Mouse (Mus musculus): ENCODE results near the gene Cenps.

DNA sequence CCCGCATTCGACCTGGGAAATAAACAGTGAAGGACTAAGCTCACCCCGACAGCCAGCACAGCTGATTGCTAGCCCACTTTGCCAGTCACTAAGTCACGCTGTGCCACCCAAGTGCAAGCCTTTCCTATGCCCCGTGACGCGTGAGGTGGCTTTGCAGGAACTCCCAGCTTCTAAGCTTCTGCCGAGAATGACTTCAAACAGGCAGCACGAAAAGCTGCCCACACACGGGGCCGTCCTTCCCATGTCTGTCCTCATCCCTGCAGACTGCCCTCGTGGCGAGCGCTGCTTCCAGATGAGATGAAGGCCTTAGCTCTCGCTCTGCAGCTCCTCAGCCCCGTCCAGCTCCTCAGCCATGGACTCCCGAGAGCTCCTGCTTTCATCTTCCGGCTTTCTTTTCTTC is 9.0 kb downstream of the Cenps start:
- TF ChIP-seq CTCF (IDR thresholded peaks at IDR 0.05; ENCODE audit: low read depth) (no peak), EP300 (IDR thresholded peaks at IDR 0.05; ENCODE audit: low read depth) (no peak)
